Mouse (Mus musculus): ENCODE data around the gene Astn2.
A peak's percentile ranks its signal among the peaks of the same experiment; 100 is the strongest.

Astn2 gene

DNA sequence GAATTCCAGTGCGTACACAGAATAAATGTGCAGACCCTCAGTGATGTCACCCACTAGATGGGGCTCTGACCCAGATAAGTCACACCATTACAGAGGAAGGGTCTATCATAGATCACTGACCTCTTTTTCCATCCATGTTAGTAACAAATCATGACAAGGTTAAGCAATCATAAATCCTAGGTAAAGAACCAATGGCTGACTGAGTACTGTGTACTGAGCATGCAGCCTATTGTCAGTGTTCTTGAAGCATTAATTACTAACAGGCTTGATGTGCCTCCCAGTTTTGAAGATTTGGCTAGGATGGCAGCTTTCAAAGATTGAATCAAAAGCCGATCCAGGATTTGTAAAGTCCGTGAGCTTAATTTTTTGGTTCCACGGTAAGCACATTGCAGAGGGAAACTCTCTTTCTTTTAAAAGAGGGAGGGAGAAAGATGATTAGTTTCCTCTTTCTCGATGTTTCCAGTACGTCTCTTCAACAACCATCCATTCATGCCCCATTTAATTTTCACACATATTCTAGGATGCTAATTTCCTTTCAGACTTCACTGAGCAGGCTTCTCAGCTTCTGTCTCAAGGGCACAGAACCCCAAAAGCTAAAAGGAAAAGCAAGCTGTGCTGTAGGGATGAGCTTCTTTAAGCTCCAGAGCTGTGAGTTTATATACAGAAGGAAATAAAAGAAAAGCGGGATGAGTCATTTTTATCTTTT is 93.9 kb downstream of the Astn2 start:
- no peak for DNase-seq (ENCODE audit: low spot score)

DNA sequence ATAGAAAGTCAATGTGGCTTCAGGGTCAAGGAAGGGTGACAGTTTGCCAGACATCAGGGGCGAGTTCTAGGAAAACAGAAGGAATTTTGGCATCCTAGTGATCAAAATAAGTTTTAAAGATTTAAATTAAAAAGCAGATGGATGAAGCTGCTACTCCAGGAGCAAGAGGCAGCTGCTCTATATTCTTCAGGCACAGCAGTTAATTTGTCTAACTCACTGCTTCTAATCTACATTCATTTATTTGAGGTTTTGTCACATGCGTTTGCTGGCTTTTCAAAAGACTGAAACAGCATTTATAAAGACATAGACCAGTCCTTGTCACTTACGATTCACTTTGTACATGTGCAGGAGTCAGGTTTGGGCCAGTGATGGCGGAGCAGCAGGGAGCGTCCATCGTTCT is 98.0 kb downstream of the Astn2 start:
- no peak for DNase-seq (ENCODE audit: low spot score)

DNA sequence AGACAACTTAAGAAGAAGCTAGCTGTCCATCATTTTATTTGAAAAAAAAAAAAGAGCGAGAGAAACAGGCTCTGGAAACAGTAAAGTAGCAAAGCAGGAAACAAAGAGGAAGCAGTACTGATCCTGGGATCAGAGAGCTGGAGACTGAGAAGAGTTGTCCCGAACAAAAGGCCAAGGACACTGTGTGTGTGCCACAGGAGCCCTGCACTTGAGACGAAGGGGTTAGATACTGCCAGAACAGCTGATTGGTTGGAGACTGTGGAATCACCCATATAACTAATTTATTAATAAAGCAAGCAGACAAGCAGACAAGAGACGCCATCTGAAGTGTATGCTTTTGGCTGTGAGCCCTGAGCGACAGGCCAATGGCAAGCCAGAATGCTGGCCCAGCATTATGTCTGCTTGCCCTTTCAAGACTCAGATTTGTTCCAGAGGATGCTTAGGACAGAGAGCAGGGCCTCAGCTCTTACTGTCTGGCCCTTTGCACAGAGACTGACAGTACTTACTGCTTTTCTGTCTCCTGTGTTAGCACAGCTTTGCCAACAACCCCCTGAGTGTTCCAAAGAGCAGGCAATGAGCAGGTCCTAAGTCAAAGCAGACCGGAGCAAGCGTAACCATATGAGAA is 101.6 kb downstream of the Astn2 start:
- DNase-seq (ENCODE audit: low spot score) = no peak

DNA sequence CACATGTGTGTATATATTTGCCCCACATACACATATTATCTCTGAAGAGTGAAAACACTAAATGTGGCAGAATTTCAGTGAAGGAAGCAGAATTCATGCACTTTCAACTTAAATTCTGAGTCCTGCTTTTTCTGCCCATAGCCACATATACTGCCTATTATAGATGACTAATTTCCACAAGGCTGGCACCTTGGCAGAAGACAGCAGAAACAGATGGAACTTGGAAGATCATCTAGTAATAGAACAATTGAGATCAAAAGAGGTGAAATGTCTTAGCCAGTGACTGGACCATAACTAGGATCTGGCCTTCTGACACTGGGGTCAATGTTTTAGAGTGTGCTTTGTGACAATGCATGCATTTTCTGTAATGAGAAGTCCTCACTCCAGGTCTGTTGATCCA is 119.4 kb downstream of the Astn2 start:
- DNase-seq (ENCODE audit: low spot score) = no peak

DNA sequence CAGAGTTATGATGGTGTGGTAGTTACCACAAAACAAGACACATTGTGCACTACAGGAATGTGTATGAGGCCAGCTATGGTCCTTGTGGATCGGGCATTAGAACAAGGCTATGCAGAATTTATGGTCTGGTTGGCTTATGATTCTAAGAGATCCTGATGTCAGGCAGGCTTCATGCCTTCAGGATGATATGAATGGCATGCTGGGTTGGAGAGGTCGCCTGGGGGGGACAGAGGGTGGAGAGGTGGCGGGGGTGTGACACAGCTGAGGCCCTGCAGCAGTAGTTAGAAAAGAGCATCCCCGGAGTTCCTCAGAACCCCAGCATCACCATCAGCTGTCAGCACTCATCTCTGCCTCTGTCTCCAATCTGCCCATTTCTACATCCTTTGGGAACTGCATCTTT is 128.3 kb downstream of the Astn2 start:
- DNase-seq (ENCODE audit: low spot score) = no peak

DNA sequence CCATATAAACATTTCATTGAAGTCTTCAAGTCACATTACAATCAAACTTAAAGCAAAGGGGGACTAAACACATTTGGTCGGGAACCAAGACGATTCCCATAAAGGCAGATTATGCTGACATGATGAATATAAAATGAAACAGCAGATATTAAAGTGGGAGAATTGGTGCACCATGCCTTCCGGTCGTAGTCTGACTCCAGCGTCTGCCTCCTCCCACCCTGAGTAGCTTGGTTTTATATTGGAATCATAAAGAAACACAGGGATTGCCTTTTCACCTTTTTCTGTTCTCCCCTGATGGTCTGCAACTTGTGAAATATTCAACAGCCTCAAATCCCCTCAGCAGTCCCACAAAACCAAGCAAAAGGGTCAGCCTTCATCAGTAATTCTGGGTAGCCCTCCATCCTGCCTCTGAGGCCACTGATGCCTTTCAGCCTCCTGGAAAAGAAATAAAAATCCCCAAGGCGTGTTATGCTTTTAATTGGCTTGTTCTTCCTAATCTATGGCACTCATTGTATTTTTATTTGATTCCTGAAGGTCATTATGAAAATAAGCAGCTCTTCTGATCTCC is 132.8 kb downstream of the Astn2 start:
- no peak for DNase-seq (ENCODE audit: low spot score)

DNA sequence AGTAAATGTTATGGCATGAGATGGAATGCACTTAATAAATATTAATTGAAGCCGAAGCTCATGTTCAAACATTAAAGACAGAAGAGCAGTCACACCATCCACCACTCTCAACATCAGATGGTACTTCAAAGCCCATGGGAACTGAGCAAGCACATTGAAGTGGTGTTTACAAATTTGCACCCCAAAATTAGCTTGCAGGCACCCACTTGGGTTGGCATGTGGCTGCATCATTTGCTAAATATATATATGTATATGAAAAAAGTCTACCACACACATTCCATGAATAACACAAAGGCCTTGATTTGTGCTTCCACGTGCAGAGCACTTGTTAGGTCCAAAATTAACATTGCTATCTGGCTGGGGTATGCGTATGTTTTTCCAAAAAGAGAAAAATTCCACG is 140.4 kb downstream of the Astn2 start:
- DNase-seq (ENCODE audit: low spot score) = no peak

DNA sequence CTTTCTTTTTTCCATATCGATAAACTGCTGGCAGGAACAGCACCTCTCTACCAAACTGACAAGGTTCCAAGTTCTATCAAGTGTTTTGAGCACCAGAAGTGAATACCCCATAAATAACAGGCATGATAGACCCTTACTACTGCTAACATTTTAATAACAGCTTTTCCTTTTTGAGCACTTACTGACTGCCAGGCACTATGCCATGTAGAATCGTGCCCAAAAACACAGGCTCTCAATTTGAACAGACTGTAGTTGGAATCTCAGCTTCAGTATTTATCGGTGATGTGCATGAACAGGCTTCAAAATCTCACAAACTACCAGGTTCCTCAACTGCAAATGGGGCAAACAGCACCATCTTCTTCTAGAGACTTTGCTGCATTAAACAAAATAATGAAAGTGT is 143.1 kb downstream of the Astn2 start:
- DNase-seq (ENCODE audit: low spot score) = no peak

DNA sequence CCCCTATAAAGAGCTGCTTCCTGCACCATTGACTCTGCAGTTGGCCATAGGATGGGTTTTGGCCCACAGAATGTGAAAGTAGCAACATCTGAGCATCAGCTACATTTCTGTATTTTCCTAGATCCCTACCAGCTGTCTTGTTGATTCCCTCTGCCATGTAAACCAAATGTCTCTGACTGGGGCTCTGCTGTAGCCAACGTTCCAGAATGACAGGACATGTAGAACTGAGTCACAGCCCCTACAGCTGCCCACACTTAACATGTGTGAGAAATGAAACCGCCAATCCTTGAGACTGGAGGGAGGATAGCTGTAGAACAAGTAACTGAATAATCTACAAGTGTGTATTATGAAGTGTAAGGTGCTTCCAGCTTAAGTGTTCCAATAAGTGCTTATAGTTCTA is 145.5 kb downstream of the Astn2 start:
- no peak for DNase-seq (ENCODE audit: low spot score)

DNA sequence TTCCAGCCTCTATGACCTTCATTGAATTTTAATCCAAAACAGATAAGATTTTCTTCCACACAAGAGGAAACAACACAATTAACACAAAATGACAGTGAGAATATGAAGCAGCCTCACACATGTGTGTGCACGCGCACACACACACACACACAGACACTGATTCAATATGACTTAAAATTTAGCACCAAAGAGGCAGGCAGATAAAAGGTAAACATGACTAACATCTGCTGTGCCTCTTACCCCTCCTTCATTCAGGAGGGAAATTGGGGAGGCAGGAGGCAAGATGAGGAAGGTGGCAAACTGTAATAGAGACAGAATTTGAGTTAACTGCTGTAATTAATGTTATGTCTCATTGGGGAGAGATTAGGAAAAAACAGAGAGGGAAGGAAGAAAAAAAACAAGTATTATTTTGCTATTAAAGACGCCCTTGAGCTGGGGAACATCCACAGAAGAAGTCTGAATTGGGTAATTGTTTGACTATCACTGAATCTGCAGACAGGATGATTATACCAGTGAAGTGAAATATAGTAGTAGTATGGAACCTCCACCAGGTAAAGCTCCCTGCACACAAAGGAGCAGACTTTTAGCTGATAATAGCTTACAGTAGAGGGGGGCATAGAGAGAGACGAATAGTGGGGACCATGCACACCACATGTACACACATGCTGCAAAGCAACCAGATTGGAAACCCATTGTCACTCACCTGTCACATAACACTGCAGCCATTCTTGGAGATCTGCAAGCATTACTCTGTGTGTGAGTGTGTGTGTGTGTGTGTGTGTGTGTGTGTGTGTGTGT is 149.5 kb downstream of the Astn2 start:
- no peak for DNase-seq (ENCODE audit: low spot score)

DNA sequence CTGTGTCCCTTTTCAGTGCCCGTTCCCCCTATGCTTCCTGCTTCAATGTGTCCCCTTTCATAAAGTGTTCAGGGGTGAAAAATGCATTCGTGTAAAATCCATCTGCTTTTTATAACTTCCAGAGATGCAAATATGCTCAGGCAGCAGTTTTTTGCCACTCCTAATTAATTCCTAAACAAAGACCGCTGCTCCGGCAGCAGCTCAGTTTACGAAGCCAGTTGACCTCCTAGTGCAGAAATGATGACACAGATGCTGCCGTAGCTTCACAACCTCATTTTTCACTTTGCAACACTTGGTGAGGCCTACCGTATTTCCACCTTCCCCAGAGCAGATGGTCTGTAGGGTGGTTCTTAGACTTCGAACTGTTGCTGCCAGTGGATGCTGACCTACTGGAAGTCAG is 155.9 kb downstream of the Astn2 start:
- DNase-seq (ENCODE audit: low spot score) = peak; percentile 10

DNA sequence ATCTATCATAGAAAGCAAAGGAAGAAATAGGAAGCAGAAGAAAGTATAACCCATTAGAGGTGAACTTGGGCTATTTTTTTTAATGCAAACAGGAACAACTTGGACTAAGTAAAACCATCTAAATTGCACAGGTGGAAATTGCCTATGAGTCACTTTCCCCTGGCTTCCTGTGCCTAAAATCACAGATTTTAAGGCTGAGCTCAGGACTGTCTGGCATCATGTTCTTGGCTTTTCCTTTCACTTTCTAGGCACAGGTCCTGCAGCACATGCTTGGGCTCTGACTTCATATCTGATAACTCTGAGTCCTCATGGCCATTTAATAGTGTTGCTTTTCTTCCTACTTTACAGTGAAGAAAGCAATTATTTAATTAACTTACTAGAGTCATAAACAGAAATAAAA is 161.7 kb downstream of the Astn2 start:
- DNase-seq (ENCODE audit: low spot score) = no peak

DNA sequence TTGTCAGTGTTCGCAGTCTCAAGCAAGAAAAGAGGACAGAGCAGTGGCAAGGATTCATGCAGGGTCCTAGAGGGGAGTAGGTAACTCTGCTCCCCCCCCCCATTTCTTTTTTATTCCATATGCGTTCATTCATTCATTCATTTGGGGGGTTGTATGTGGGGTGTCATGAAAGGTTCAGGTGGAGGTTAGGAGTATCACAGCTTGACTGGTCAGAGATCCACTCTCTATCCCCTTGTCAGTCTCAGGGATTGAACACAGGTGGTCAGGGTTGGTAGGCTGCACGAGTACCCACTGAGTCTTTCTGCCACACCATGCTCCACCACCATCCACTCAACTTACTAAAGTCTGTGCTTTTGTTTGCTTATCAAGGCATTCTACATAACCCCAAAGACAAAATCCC is 171.6 kb downstream of the Astn2 start:
- no peak for DNase-seq (ENCODE audit: low spot score)

DNA sequence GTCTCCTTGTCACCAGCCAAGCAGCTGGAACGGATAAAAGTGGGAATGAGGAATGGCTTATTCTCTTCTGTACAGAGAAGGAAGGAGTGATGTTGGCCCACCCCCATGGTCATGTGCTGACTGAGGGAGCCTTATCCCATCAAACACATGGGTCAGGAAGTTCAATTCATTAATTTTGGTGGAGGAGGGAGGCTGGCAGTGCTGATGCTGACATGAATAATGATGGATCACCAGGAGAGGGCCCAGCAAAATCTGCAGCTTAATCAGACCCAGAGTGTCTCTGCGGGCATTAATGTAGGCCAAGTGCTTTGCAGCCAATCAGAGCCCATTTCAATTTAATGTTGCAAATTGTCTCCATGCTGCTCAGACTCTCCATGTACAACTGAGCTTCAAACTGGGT is 172.1 kb downstream of the Astn2 start:
- DNase-seq (ENCODE audit: low spot score) = peak; percentile 42

DNA sequence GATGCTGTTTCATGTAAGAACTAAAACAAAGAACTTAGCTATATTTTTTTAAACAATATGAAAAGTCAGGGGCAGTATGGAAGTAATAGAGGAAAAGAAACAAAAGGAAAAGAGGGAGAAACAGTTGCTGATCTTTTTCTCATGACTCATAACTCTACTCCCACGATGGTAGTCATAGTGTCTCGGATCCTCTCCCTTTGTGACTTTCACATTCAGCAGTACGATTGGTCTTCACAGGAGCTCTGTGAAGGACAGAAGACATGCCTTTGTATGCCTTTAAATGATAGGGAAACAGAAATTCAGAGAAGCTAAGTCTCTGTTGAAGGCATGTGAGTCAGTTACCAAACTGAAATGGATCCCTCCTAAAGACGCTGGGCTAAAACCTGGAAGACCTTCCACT is 173.7 kb downstream of the Astn2 start:
- DNase-seq (ENCODE audit: low spot score) = no peak

DNA sequence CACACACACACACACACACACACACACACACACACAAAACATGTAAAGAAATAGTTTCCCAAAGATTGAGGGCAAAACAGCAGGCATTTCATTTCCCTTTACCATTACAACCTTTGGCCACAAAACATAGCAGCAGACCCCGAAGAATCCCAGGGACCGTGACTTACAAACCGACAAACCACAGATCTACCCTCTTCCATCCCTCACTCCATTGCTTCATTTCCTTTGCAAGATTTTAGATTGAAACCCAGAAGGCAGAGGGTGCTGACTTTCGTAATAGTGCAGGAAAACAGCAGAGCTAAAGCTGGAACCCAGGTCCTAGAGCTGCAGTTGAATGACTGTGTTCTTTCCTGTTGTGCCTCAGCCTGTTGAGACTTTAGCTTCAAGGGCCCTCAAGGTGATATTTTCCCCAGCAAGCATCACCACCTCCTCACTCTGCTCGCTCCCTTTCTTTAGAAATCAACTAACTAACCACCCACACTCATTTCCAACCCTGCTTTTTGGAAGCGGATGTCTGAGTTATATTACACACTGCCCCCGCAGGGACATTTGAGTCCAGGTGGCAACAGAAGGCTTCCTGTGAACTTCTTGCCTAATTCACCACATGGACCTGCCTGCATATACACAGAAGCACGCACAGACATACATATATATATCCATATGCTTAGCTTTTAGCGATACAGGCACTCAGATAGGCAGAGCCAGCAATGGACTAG is 181.7 kb downstream of the Astn2 start:
- no peak for DNase-seq (ENCODE audit: low spot score)

DNA sequence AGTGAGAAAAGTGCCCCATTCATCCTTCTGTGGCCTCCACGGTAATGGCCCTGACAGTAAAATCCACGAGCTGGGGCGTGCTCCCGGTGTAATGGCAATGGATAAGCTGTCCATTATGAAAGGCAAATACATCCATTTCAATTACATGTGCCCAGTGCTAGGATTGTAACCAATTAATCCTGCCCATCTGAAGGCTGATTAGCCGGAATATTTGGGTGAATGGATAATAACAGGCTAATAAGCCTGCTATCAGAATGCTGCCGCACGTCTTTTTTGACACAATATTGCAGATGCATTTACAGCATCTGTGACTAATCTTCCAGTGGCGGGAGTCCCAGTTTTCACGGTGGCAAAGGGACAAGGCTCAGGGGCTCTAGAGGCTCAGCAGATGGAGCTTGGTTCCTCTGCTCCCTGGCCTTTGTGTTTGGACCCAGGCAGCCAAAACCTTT is 189.2 kb downstream of the Astn2 start:
- DNase-seq (ENCODE audit: low spot score) = no peak

DNA sequence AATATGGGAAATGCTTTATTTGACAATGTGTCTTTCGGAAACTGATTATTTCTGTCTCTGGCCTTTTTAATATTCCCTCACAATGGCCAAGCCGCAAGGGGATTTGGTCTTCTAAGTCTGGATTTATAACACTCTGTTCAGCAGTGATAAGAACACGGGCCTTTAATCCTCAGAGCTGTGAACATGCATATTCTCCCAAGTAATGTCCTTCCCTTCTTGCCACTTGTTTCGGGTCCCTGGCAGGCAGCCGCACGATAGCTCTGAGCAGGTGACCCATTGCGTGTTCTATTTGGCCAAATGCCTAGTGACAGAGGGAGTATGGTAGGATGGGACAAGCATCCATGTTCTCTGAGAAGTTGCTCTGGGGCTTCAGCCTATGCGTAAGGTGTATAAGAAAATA is 214.8 kb downstream of the Astn2 start:
- no peak for DNase-seq (ENCODE audit: low spot score)

DNA sequence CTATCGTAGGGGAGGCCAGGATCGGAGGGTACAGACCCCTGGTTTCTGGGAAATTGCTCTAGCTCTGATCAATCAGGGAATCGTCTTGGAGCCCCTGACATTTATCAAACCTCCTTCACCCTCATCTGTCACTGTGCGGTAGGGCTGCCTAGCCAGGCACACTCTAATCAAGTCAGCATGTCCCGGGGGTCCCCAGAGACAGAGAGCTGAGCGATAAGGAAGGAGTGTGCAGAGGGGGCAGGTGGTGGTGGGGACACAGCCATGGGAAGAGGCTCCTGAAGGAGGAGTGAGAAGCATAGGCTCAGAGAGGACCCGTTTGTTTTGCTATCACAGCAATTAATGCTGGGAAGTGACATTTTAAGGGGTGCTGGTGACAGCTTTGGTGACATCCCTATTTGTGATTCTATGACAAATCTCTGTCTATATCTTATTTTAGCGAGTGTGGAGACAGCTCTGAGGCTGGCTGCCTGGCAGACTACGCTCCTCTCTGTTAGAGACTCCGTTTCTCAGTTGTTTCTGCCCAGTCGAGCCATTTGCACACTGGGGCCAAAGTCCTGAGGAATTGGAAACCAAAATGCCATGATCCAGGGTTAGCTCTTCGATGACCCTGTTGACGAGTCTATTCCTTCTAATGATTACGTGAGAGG is 228.4 kb downstream of the Astn2 start:
- DNase-seq (ENCODE audit: low spot score) = peak; percentile 31

DNA sequence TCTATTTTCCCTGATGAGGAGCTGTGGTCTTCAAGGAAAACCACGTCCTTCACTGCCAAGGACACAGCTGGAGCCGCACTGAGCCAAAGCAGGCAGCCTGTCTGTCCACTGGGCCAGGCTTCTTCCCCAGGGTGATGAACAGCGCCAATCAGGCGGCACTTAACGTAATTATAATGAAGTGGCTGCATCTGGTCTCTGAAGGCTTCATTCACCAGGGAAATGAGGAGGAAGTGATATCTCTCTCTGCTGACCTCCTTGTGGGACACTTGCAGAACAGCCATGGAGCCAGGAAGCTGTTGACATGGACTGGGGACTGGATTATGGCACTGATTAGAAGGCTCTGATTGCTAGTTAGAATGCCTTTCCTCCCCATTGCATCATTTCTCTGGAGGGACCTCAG is 232.8 kb downstream of the Astn2 start:
- DNase-seq (ENCODE audit: low spot score) = peak; percentile 9

DNA sequence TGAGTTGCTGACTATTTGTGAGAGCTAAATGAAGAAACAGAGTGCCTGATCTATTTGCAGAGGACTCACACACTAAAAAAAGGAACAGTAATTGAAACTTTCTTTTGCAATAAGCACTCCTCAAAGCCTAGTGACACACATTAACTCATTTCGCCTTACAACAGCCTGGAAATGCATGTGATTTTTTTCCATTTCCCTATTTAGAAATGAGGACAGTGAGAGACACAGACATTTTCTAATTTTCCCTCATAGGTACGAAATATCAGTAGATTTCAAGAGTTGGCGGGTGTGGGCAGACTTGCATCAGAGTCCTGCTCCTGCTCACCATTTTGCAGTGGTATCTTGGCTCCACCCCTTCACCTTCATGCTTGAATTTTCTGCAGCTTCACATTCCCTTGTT is 233.6 kb downstream of the Astn2 start:
- no peak for DNase-seq (ENCODE audit: low spot score)

DNA sequence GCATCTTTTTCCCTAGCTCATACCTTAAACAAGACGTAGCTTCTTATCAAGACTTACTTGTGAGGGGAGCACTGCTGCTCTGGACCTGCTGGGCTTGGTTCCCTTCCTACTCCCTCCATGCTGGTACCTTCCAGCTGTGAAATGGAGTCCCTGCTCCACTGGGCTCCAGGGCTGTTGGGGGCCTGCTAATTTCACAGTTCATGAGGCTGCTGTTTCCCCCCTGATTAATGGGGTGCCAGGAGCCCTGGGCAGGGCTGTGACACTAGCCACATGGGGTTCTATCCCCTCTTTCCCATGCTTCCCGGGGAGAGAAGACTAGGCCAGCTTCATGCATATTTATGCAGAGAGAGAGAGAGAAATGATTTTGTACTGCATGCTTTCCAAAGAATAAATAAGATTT is 234.9 kb downstream of the Astn2 start:
- no peak for DNase-seq (ENCODE audit: low spot score)

Measured in embryo, embryonic 10 days (tissue).